Mouse (Mus musculus): ENCODE results near the gene Gm10772.
"Not testable (repeated sequence)": the region's sequence is repeated elsewhere in the genome, so short reads cannot be mapped to it uniquely, and the experiment has no call there.

The Gm10772 gene

DNA sequence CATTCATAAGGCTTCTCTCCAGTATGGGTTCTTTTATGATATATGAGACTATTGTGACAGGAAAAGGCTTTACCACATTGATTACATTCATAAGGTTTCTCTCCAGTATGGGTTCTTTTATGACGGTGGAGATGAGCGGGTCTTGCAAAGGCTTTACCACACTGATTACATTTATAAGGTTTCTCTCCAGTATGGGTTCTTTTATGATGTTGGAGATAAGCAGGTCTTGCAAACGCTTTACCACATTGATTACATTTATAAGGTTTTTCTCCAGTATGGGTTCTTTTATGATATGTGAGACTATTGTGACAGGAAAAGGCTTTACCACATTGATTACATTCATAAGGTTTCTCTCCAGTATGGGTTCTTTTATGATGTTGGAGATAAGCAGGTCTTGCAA, at the start of gene Gm10772:
Gene Gm10772 (minus strand): TSS at position 101 of the 400 bp plus-strand sequence.
- DNase-seq (ENCODE audit: low read depth, low spot score), result not testable (repeated sequence)

DNA sequence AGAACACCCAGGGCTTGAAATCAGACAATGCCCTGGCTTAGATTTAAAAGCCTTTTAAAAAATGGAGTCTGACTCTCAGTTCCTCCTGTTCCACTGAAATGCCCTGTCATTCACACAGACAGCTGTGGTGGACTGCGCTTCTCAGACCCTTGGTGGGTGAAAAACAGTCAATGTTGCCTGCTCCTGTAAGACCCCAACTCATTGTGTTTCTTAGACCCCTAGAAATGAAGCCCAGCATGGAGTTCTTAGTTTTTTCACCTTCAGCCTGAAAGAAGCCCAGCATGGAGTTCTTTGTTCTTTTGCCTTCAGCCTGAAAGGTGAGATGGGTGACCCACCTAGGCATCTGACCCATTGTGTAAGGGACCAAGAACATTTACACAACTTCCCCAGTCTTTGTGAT, 36.5 kb upstream of the Gm10772 start:
- not testable (repeated sequence) for DNase-seq (ENCODE audit: low read depth, low spot score)

DNA sequence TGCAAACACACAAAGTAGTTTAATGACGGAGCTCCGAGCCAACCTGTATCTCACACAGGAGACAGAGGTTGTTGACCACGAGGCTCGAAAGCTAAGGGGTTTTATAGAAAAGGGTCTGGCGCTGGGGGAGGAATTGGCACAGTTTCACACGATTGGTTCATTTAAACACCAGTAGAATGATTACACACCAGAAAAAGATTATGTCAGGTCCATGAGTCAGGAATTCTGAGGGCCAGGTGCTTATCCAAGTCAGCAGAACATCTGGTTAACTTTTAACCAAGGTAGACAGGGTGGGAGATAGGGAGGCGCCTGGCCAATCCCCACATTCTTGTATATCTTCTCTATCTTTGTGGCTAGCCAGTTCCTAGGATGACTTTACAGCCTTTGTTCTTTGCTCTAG, 35.8 kb upstream of the Gm10772 start:
- DNase-seq (ENCODE audit: low read depth, low spot score), result not testable (repeated sequence)

DNA sequence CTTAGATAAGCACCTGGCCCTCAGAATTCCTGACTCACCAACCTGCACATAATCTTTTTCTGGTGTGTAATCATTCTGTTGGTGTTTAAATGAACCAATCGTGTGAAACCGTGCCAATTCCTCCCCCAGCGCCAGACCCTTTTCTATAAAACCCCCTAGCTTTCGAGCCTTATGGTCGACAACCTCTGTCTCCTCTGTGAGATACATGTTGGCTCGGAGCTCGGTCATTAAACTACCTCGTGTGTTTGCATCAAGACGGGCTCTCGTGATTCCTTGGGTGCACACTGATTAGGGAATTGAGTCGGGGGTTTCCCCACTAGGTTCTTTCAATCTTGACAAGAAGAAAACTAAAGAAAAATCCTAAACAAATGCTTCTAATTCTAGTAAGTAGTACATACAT, 13.0 kb downstream of the Gm10772 start:
- DNase-seq (ENCODE audit: low read depth, low spot score), result no peak

DNA sequence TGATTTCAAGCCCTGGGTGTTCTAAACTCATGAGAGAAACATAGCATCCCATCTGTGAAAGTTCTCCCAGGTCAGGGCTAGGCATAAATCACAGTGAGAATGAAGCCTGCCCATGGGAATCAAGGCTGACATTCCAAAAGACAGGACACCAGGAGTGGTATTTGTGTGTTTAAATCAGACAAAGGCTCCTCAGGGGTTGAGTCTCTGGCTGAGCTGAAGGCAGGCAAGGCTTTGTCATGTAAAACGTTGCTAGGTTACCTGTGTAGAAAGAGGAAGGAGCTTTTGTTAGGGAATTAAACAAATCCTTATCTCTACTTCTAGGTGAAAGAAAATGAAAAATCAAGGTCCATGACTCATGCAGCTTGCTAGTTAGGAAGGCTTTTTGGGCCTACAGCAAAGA, 13.6 kb downstream of the Gm10772 start:
- not testable (repeated sequence) for DNase-seq (ENCODE audit: low read depth, low spot score)

DNA sequence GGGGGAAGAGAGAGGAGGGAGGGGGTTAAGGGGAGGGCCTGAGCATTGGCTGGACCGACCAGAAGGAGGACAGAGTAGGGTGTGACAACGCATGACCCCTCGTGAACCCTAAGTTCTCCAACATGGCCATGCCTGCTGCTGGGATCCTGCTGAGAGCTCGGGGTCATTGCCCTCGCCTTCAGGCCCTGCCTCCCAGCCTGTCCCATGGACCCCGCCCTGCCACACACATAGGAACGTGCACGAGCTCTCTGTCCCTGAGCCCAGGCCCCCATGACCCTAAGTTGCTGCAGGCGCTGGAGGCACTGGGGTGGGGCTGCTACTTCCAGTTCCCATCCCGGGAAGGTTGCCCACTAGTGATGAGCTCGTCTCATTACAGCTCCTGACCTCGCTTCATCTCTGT, 48.2 kb downstream of the Gm10772 start:
- DNase-seq (ENCODE audit: low read depth, low spot score), result not testable (repeated sequence)

Data from skeletal muscle tissue, adult 2 months (tissue).